Mouse (Mus musculus) stomach, embryonic 16.5 days (tissue): Measurements from ENCODE around the gene Jund. TPM values are rescaled to one million over a fixed set of nuclear protein-coding genes. Genes with fewer than 3 reads are reported as not detected.

Source experiments
- ATAC-seq: fragments of 200-750 bp; cut with Nextera tagmentation; 2 replicates; pipeline ENCODE4 v1.8.0; 2017; ENCODE audit warnings: moderate number of reproducible peaks, moderate TSS enrichment; ENCODE audit not compliant: insufficient read depth, low FRiP score
- H3K27ac ChIP-seq: fragments of 300-500 bp; sonication (generic); 2 replicates; pipeline ENCODE4 v1.5.1; 2014; ENCODE audit warnings: low read length
- H3K27me3 ChIP-seq: fragments of 300-500 bp; sonication (generic); 2 replicates; pipeline ENCODE4 v1.6.1; 2014; ENCODE audit warnings: low read length, control low read depth, mixed read lengths; ENCODE audit not compliant: control insufficient read depth, insufficient read depth
- H3K36me3 ChIP-seq: fragments of 300-500 bp; sonication (generic); 2 replicates; pipeline ENCODE4 v1.6.1; 2014; ENCODE audit warnings: low read length; ENCODE audit not compliant: control insufficient read depth, insufficient read depth
- H3K4me1 ChIP-seq: fragments of 300-500 bp; sonication (generic); 2 replicates; pipeline ENCODE4 v1.6.1; 2014; ENCODE audit warnings: low read length, control low read depth, mixed read lengths; ENCODE audit not compliant: control insufficient read depth, insufficient read depth
- H3K4me2 ChIP-seq: fragments of 300-500 bp; sonication (generic); 2 replicates; pipeline ENCODE4 v1.6.1; 2014; ENCODE audit warnings: low read depth, low read length, mixed read lengths
- H3K4me3 ChIP-seq: fragments of 300-500 bp; sonication (generic); replicated peaks from 2 replicates; pipeline ENCODE4 v1.5.1; 2014; ENCODE audit warnings: mild to moderate bottlenecking, low read length
- H3K9ac ChIP-seq: fragments of 300-500 bp; sonication (generic); 2 replicates; pipeline ENCODE4 v1.6.1; 2014; ENCODE audit warnings: low read length
- H3K9me3 ChIP-seq: fragments of 300-500 bp; sonication (generic); replicated peaks from 2 replicates; pipeline ENCODE4 v1.6.1; 2016; ENCODE audit warnings: low read length, control low read depth; ENCODE audit not compliant: control insufficient read depth
- WGBS: fragments of 180-500 bp; shearing (Covaris S2); extraction: QIAGEN DNeasy Blood & Tissue Kit; methylation state at CpG from one replicate; pipeline ENCODE4 v1.1.7; 2014; 5-methylcytosine and 5-hydroxymethylcytosine counted together
- polyA plus RNA-seq: library from polyadenylated mRNA; unstranded; fragments of >200 nt; fragmentation: Nextera tagmentation; extraction: Ambion mirVana; gene quantifications from 2 replicates; pipeline ENCODE4 v1.2.1, GENCODE M21; 2015

Jund gene
- polyA plus RNA-seq, 1 experiment from 2014 or later, result 30.0 TPM

GRCm38 (mm10) chr8:70658897-70659603, 39.7 kb upstream of the Jund start:
- Histone ChIP-seq H3K36me3 (no peaks in the 10 kb centered on the region), H3K4me3 (peak overlapping the region; percentile 89), H3K27ac (peak overlapping the region; percentile 28), H3K4me2 (peak overlapping the region; percentile 93), H3K9ac (peak overlapping the region; percentile 70), H3K9me3 (no peaks in the 10 kb centered on the region), H3K27me3 (no peaks in the 10 kb centered on the region), H3K4me1 (peaks cover 25% of the 10 kb centered on the region)
- ATAC-seq, result peak; percentile 30
- WGBS, result 1% methylated on average over 31 of the region's 31 CpGs

DNA sequence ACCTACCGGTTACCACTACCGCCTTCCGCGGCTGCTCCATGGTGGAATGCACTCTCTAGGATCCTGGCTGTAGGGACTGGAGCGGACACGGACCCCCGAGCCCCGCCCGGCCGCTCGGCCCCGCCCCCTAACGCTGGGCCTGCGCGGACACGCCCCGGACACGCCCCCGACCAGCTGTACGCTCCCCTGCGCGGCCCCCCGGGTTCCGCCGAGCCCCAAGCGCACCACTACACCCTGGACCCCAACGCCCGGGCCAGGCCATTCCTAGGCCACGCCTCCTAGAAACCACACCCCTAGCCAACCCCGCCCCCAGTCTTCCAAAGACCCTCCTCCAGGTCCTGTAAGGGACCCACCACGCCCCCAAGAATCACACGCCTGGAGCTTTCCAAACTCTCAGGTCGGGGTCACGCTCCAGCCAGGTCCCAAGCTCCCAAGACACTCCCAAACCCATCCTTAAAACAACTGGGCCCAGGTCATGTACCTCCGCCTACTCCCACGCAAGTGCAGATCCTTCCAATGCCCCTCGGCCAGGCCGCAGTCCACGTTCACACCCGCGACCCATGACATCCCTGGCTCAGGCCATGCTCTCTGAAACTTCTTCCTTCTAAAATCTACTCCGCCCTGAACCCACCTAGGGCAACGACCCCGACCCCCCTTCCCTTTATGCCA, 39.0 kb upstream of the Jund start:
- peak overlapping the region; percentile 28 for H3K27ac ChIP-seq
- no peaks in the 10 kb centered on the region for H3K36me3 ChIP-seq
- peak overlapping the region; percentile 70 for H3K9ac ChIP-seq
- no peaks in the 10 kb centered on the region for H3K27me3 ChIP-seq
- H3K4me1 ChIP-seq, result peaks cover 25% of the 10 kb centered on the region
- peak; percentile 98 for ATAC-seq
- H3K9me3 ChIP-seq, result no peaks in the 10 kb centered on the region
- H3K4me3 ChIP-seq, result peak overlapping the region; percentile 89
- peak overlapping the region; percentile 93 for H3K4me2 ChIP-seq
- WGBS, result under 1% methylated on average over 42 of the region's 44 CpGs

DNA sequence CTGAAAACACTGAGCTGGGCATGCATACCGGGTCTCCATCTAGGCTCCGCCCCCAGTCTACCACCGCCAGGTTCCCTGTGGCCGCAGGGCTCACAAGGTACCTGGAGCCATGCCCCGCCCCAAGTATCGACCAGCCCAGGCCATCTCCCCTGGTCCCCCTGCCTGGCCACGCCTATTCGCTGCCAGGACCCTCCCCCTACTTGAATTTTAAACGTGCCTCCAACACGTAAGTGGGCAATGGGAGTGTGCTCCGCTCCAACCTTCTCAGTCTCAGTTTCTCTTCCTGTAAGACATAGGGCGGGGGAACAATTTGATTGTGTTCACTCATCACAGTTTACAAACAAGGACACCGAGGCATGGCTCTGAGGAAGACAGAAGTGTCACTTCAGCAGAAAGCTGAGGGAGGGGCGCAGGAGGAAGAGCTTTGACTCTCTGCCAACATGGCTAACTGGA, 38.5 kb upstream of the Jund start, which contains the start of gene Pgpep1:
Gene Pgpep1, minus strand, starts transcription at position 116 of the 453 bp plus-strand sequence.
- H3K4me2 ChIP-seq, result peak within 1 kb of the TSS; percentile 93
- peaks cover 25% of the 10 kb centered on the region for H3K4me1 ChIP-seq
- no peaks in the 10 kb centered on the region for H3K27me3 ChIP-seq
- peak within 1 kb of the TSS; percentile 70 for H3K9ac ChIP-seq
- H3K9me3 ChIP-seq, result no peaks in the 10 kb centered on the region
- ATAC-seq, result peak; percentile 60
- H3K4me3 ChIP-seq, result peak within 1 kb of the TSS; percentile 89
- H3K27ac ChIP-seq, result peak within 1 kb of the TSS; percentile 28
- no peaks in the 10 kb centered on the region for H3K36me3 ChIP-seq
- WGBS, result 2% methylated on average over 14 of the region's 14 CpGs

DNA sequence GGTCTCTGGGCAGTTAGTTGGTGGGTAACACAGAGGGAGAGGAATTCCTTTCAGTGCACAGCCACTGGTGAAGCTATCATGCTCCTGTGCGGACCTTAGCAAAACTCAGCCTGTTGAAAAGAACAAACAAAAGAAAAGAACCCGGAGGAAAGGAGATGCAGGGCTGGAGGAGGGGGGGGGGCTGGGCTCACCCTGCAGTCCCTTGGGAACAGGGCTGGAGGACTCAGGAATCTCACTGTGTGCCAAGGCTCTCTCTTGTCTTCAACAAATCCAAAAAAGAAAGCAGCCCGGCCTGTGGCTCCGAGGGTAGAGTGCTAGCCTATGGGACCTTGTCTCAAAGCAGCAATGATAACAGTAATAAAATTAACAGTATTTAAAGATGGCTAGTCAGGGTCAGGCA, 35.1 kb upstream of the Jund start:
- Histone ChIP-seq H3K36me3 (no peaks in the 10 kb centered on the region), H3K4me2 (no peak overlapping the region), H3K9ac (no peak overlapping the region), H3K27me3 (no peaks in the 10 kb centered on the region), H3K4me1 (peaks cover 17% of the 10 kb centered on the region), H3K9me3 (no peaks in the 10 kb centered on the region), H3K27ac (no peak overlapping the region), H3K4me3 (no peak overlapping the region)
- no peak for ATAC-seq
- 46% methylated on average over 4 of the region's 4 CpGs for WGBS

GRCm38 (mm10) chr8:70664631-70665030, 34.1 kb upstream of the Jund start:
- no peak for ATAC-seq
- no peak overlapping the region for H3K9ac ChIP-seq
- no peak overlapping the region for H3K4me3 ChIP-seq
- H3K4me2 ChIP-seq, result no peak overlapping the region
- peaks cover 14% of the 10 kb centered on the region; the same call in 1 of the 2 replicates for H3K4me1 ChIP-seq
- H3K9me3 ChIP-seq, result no peaks in the 10 kb centered on the region
- H3K36me3 ChIP-seq, result no peaks in the 10 kb centered on the region
- no peaks in the 10 kb centered on the region for H3K27me3 ChIP-seq
- no peak overlapping the region for H3K27ac ChIP-seq
- 79% methylated on average over 3 of the region's 3 CpGs for WGBS

- H3K4me3 ChIP-seq, result no peak overlapping the region
- no peak for ATAC-seq
- no peak overlapping the region for H3K27ac ChIP-seq
- no peaks in the 10 kb centered on the region for H3K27me3 ChIP-seq
- H3K9me3 ChIP-seq, result no peaks in the 10 kb centered on the region
- WGBS, result 57% methylated on average over 2 of the region's 2 CpGs
- no peak overlapping the region for H3K4me2 ChIP-seq
- H3K9ac ChIP-seq, result no peak overlapping the region
- H3K36me3 ChIP-seq, result no peaks in the 10 kb centered on the region
- H3K4me1 ChIP-seq, result peaks cover 6% of the 10 kb centered on the region; the same call in 1 of the 2 replicates
Measured at GRCm38 (mm10) chr8:70665599-70665998, 33.1 kb upstream of the Jund start.

DNA sequence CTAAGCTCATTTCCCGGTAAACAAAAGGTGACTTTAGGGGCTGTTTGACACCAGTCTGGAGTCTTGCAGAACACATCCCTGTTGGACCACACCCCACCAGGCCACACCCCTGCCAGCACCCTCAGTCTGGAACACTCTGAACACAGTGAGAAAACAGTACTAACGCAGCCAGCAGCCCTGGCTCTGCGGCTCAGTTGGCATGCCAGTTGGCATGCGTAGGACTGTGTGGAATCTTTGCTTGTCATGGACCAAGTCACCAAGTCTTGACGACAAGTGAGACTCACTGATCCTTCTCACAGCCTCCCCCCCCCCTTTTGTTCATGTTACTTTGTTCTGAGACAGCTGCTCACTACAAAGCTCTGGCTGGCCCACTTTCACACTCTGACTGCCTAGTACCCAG, 31.7 kb upstream of the Jund start:
- Histone ChIP-seq H3K4me3 (no peak overlapping the region), H3K9me3 (no peaks in the 10 kb centered on the region), H3K9ac (no peak overlapping the region), H3K4me2 (no peak overlapping the region), H3K27me3 (no peaks in the 10 kb centered on the region), H3K4me1 (peaks cover 6% of the 10 kb centered on the region; the same call in 1 of the 2 replicates), H3K36me3 (no peaks in the 10 kb centered on the region), H3K27ac (no peak overlapping the region)
- 62% methylated on average over 5 of the region's 5 CpGs for WGBS
- no peak for ATAC-seq

DNA sequence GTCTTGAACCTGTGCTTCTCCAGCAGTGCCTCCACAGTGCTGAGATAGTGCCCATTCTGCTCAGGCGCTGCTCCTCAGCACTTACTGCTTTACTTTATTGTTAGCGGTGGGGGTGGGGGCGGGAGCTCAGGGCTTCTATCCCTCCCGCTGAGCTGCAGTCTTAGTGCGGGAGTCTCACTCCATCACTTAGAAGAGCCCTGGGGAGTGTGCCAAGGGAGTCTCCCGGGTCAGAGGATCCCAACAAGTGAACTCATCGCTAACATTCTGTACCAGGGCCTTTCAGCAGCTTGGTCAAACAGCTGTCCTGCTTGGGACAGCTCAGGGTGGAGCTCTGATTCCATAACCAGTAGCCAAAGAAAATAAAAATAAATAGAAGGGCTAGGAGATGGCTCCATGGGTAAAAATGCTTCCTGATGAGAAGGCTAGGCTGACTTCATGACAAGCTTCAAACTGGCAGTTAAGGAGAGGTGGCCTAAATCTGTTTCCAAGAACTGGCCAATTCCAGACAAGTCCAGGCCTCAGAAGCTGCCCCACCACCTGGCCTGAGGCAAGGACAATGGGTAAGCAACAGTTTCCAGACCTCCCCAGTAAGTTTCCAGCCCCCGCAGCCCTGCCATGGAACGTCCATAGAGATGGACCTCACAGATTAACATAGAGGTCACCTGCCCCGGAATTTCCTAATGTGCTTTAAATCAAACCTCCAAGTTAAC, 27.0 kb upstream of the Jund start:
- no peak overlapping the region for H3K4me2 ChIP-seq
- H3K4me3 ChIP-seq, result no peak overlapping the region
- H3K4me1 ChIP-seq, result peaks cover 23% of the 10 kb centered on the region
- 58% methylated on average over 10 of the region's 10 CpGs for WGBS
- H3K36me3 ChIP-seq, result no peaks in the 10 kb centered on the region
- H3K9ac ChIP-seq, result no peak overlapping the region; the same call in 1 of the 2 replicates
- H3K27ac ChIP-seq, result no peak overlapping the region
- H3K9me3 ChIP-seq, result no peaks in the 10 kb centered on the region
- H3K27me3 ChIP-seq, result no peaks in the 10 kb centered on the region
- ATAC-seq, result no peak
